Mouse (Mus musculus) T-helper 2 cell (primary cell): ENCODE data around the gene Chst12.

Experiments used
- in situ Hi-C: fragments of 300-600 bp; cut with MboI, MseI; formaldehyde crosslinking; loops from one replicate; pipeline ENCODE4 v1.15.1; 2025; ENCODE audit warnings: high pct_unique_total_duplicates

Chst12 gene

DNA sequence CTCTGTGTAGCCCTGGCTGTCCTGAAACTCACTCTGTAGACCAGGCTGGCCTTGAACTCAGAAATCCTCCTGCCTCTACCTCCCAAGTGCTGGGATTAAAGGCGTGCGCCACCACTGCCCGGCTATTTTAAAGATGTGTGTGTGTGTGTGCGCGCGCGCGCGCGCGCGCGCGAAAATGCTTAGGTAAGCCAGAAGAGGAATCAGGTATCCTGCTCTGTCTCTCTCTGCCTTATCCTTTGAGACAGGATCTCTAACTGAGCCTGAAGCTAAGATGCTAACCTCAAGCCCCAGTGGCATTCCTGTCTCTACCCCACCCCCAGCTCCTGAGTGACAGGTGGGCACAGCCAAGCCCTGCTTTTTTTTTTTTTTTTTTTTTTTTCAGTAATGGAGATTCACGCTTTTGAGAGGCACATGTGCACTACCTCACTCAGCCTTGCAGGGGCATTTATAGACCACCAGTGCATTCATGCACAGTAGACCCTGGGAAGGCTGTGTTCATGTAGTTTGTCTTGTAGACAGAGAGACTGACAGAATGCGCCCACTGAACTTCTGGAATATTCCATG, 63.8 kb downstream of the Chst12 start:
- in situ Hi-C loops = loop anchor here (5.0 kb wide), 2 partner anchors 48 to 757 kb away; no protein-coding TSS in a partner anchor

DNA sequence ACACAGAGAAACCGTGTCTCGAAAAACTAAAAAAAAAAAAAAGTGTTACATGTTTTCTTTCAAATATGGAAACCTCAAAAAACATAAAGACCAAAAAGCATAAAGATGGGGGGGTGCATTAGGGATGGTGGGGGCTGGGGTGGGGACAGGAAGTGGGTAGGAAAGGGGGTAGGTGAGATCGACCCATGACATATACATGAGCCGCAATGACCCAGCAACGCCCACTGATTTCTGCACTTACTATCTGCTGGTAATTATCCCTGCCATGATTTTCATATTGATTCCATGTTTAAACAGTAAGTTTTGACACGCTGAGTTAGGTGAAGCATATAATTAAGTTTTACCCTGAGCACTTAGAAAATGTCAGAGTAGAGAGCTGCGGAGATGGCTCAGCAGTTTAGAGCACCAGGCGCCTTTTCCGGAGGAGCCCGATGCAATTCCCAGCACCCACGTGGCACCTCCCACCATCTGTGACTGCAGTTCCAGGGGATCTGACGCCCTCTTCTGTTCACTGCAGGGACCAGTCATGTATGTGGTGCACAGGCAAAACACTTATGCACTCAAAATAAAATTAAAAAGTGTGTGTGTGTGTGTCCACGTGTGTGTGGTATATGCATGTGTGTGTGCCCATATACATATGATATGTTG, 65.0 kb downstream of the Chst12 start:
- in situ Hi-C loops = no loop called here

DNA sequence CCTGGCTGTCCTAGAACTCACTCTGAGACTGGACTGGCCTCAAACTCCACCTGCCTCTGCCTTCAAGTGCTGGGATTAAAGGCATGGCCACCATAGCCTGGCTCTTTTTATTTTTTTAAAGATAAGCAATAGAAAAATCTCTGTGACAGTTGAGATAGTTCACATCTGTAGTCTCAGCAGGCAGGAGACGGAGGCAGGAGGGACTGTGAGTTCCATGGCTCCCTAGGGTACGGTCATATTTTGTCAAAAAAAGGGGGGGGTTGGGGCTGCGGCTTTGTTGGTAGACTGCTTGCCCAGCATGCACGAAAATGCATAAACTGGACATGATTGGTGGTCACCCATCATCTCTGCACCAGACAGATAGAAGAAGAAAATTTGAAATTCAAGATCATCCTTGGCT, 65.9 kb downstream of the Chst12 start:
- in situ Hi-C loops = no loop called here

DNA sequence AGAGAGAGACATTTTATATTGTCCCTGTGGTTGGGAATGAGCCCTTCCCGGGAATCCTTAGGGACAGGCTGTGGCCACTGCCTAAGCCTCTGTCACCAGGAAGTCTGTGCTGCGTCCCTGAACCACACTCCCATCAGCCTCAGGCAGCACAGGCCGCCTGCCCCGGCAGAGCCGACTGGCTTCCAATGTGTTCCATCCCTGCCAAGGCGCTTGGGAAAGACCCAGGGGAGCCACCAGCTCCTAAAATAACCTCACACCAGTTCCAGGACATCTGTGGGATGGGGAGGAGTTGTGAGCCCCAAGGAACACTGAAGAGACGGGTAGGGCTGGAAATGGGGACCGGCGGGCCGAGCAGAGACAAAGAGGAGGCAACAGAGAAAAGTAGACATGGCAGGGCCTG, 66.3 kb downstream of the Chst12 start:
- in situ Hi-C loops = no loop called here

DNA sequence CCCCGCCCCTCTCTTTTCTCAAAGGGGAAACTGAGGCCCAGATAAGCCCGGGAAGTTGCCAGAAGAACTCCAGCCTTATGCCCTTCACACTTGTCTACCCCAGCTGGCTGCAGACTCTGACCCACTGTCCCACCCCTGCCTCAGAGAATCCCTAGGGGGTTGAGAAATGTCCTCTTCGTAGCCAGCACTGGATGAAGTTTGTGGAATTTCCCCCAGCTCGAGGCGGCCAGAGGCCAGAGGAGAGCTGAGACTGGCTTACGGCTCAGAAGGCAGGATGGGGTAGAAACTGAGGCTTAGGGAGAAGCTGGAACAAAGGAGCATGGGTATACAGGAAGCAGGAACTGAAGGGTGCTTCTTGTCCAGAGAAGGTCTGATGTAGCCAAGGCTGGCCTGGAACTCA, 67.3 kb downstream of the Chst12 start:
- in situ Hi-C loops = no loop called here
